Mouse (Mus musculus) monocyte, adult 5-6 weeks (primary cell): ENCODE measurements around the gene Zfp184. TPM values are rescaled to one million over a fixed set of nuclear protein-coding genes. Genes with fewer than 3 reads are reported as not detected.
A peak's percentile ranks its signal among the peaks of the same experiment; 100 is the strongest.
"Not testable (repeated sequence)": the region's sequence is repeated elsewhere in the genome, so short reads cannot be mapped to it uniquely, and the experiment has no call there.

ENCODE experiments used
- ATAC-seq: fragments of 153-309, 156-312 bp; replicated peaks from 2 replicates; pipeline ENCODE4 v1.8.0; 2017; ENCODE audit warnings: mild to moderate bottlenecking; ENCODE audit not compliant: low TSS enrichment, insufficient number of reproducible peaks, severe bottlenecking, poor library complexity, low FRiP score
- total RNA-seq: library from RNA; stranded (forward); fragments of 200-1000, 200-491, 200-594 nt; gene quantifications from 3 replicates; pipeline ENCODE4 v1.2.3, GENCODE M21; 2017

Zfp184 gene
- total RNA-seq: 2.1 to 2.6 TPM in 2 of 3 replicates, not detected in the other

GRCm38 (mm10) chr13:21944926-21945740, at the start of gene Zfp184:
Gene Zfp184, plus strand, starts transcription at chr13:21945094.
- peak; percentile 47 for ATAC-seq

DNA sequence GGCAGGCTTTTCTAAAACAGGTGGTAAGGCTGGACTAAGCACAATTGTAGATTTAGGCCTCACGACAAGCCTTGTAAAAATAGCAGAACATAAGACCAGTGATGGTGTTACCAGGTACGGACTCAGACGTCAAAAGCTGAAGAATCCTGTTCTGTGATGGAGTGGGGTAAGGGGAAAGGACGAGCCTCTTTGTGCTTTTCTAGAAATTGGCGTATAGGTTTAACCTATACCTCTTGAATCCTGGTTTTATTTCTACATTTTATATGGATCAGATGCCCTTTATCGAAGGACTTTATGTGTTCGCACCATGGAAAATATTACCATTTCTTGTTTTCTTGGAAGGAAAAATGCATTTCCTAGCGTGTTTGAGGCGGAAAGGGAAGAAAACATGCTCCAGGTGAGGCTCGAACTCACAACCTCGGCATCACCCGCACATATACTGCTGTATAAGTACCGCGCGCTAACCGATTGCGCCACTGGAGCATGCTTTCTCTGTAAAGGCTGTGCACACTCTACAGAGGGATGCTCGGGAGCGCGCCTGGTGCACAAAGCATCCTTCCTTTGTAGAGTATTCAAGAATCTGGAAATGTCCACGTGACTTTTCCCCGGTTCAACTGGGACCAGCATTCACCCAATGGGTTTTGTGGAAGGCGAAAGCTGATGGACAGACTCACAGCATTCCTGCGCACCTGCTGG, 48.2 kb upstream of the Zfp184 start:
- ATAC-seq: no peak

GRCm38 (mm10) chr13:21897245-21897634, 47.7 kb upstream of the Zfp184 start:
- no peak for ATAC-seq

DNA sequence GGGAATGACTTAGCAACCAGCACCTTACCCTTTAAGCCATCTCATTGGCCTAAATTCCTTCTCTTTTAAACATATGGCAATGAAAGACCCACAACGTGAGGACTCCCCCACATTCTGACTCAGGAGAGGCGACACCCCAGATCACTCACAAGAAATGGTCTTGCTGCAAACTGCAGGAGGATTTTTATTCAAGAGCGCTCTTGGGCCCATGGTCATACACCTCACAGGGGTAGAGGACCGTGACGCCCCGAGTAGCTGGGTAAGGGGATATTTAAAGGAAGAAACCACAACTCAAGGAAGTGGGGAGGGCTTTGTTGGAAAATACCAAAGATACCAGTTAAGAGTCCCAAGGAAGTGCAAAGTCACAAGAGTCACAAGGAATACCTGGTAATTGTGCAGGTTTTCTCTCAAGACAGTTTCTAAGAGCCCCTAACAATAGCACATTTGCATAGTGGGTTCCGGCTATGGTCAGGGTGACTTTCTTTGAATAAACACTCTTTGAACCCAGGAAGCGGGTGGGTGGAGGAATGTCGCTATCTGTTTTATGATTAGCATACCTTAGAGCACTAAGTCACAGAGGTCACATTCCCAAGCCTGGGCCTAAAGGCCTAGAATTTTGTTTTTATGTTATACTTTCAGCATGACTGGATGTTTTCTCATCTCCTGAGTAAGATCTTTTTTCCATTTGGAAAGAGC, 43.9 kb upstream of the Zfp184 start:
- not testable (repeated sequence) for ATAC-seq

- no peak for ATAC-seq
Observed at GRCm38 (mm10) chr13:21903500-21903899, 41.4 kb upstream of the Zfp184 start.

DNA sequence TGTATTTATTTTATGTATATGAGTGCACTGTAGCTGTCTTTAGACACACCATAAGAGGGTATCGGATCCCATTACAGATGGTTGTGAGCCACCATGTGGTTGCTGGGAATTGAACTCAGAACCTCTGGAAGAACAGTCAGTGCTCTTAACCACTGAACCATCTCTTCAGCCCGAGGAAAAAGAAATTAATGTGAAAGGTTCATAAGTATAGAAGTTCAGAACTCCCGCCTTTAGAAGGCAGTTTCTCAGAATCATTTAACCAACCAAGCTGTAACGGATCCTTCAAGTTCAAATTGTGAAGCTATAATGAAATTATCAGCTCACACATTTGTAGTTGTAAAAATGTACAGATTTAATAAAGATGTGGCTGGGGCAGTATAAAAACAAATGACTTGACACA, 40.8 kb upstream of the Zfp184 start:
- ATAC-seq: not testable (repeated sequence)

DNA sequence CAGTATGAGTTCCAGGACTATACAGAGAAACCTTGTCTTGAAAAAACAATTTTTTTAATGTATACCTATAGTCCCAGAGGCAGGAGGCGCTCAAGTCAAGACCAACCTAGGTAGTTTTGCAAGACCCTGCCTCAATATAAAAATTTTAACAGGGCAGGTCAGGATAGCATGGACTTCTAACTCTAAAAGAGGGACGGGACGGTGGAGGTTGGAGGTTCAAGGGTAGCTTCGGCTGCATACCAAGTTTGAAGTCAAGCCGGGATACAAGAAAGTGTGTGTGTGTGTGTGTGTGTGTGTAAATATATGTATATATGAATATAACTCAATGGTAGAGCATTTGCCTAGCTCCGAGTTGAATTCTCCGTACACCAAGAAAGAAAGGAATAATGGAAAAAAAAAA, 38.6 kb upstream of the Zfp184 start:
- ATAC-seq: no peak

DNA sequence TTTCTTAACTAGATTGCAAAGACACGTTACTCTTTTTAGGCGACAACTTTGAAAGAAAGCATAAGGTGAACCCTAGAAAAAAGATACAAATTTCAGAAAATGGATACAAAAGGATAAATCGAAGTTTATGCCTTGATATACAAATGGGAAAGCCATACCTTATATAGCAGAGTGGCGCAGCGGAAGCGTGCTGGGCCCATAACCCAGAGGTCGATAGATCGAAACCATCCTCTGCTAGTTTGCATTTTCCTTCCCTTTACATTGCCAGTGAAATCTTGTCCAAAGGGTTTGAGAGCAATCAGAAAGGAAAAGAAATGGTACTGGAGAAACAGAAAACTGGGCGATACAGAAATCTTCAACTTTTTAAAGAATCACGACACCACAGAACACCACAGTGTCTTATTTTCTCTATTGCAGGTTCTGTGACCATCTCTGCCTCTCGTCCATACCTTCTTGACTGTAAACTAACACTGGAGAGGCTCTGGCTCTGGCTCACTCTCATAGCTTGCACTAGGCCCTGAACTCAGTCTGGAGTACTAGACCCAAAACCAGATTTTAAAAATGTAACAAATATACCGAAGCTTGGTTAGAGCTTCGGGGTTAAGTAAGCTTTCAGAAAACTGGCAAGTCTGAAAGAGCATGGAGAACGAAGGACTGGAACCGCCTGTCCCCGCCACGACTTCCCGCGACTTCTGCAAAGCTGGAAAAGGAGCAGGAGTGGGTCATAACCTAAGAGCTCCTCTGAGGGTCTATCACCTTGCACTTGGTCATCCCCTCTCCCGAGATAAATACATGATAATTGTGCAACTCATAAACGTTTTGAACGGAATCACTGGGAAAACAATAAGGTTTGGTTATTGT, 37.7 kb upstream of the Zfp184 start:
- ATAC-seq: no peak

DNA sequence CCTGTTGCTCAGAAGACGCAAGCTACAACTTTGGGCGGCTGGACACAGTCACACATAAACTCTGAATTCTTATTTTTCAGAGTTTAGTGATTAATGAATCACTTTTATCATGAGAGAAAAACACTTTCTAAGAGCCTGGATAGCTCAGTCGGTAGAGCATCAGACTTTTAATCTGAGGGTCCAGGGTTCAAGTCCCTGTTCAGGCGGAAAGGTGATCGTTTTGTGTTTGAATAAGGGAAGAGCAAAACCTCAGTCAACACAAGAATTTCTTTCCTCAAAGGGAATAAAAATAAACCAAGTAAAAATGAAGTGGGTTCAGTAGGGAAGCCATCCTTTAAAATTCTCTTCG, 37.1 kb upstream of the Zfp184 start:
- not testable (repeated sequence) for ATAC-seq

DNA sequence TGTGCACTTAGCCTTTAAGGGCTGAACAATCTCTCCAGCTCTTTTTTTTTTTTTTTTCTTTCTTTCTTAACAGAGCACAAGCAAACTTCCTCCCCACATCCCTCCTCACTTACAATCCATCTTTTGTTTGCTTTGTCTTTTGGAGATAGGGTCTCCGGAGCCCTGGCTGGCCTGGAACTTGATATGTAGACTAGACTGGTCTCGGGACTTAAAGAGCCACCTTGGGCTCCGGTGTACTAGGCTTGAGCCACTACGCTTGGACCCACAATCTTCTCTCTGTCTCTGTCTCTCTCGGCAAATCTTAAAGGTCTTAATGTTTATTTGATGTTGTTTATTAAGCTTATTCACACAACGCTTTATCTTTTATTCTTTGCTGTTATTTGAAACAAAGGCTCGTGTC, 34.2 kb upstream of the Zfp184 start:
- ATAC-seq: no peak

GRCm38 (mm10) chr13:21911147-21911546, 33.7 kb upstream of the Zfp184 start:
- no peak for ATAC-seq

DNA sequence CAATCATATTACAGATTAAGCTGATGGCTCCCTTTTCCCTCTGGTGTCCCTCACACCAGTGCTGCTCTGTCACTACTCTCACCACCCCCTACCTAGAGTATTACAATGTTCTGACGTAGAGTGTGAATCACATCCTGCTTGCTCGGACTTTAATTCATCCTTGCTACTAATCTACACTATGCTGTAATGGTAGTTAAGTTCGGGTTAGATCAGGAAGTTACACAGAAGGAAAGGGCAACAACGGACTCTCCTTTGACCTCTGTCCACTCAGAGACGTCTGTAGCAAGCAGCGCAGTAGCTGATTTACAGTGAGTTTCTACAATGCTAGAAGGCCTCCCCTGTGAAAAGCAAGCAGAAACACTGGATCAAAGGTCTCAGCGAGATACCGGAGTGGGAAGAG, 31.0 kb upstream of the Zfp184 start:
- no peak for ATAC-seq

GRCm38 (mm10) chr13:21914599-21914998, 30.3 kb upstream of the Zfp184 start:
- ATAC-seq: peak; percentile 74

GRCm38 (mm10) chr13:21915487-21915886, 29.4 kb upstream of the Zfp184 start:
- ATAC-seq: no peak

- ATAC-seq: no peak
Observed at GRCm38 (mm10) chr13:21916056-21916455, 28.8 kb upstream of the Zfp184 start.

- ATAC-seq: no peak
Observed at GRCm38 (mm10) chr13:21917040-21917439, 27.9 kb upstream of the Zfp184 start.

- no peak for ATAC-seq
Observed at GRCm38 (mm10) chr13:21917480-21917879, 27.4 kb upstream of the Zfp184 start.

GRCm38 (mm10) chr13:21917992-21918391, 26.9 kb upstream of the Zfp184 start:
- ATAC-seq: no peak
